Mouse (Mus musculus): ENCODE measurements at regions not wholly inside any gene's neighbourhood (a gene's known extent, or its start where the extent isn't known, plus 50 kb on each side); places are given as distances from the start of the nearest gene placed in this dataset.
"Not testable (repeated sequence)": the region's sequence is repeated elsewhere in the genome, so short reads cannot be mapped to it uniquely, and the experiment has no call there.

GRCm38 (mm10) chr3:31809131-31809530 is 93.2 kb upstream of the Kcnmb2 start:
- not testable (repeated sequence) for TF ChIP-seq CTCF (IDR thresholded peaks at IDR 0.05; ENCODE audit: control insufficient read depth, insufficient read depth, insufficient read length); MAX (IDR thresholded peaks at IDR 0.05)

Data from C2C12 (cell line).